Mouse (Mus musculus) CH12.LX (cell line): ENCODE results near the gene Atxn7. TPM values are rescaled to one million over a fixed set of nuclear protein-coding genes. Genes with fewer than 3 reads are reported as not detected.

Source experiments
- DNase-seq: peaks from one replicate; pipeline ENCODE4 v3.0.0-alpha.2; 2013; ENCODE audit errors: extremely low read depth
- H3K27ac ChIP-seq: 2 replicates; pipeline ENCODE4 v1.5.1; 2012; ENCODE audit warnings: low read depth, mild to moderate bottlenecking, control low read depth, moderate library complexity; ENCODE audit not compliant: insufficient read depth
- H3K27me3 ChIP-seq: replicated peaks from 2 replicates; pipeline ENCODE3; 2012; ENCODE audit warnings: inconsistent platforms
- H3K36me3 ChIP-seq, 2 experiments: replicated peaks in 1 of 2; 2 replicates each; pipeline versions ENCODE3 to v1.6.1; 2012; ENCODE audit warnings: inconsistent platforms in 1 of 2, low read length in 1 of 2, mild to moderate bottlenecking in 1 of 2, mixed read lengths in 1 of 2, moderate library complexity in 1 of 2; ENCODE audit not compliant: control insufficient read depth in 1 of 2, insufficient read depth in 1 of 2
- H3K4me1 ChIP-seq, 2 experiments: 2 replicates each; pipeline ENCODE4 v1.6.1; 2012; ENCODE audit warnings: inconsistent platforms in 1 of 2, moderate library complexity in 1 of 2; ENCODE audit not compliant: insufficient read depth in 2 of 2, control insufficient read depth in 1 of 2
- H3K4me2 ChIP-seq: 2 replicates; pipeline ENCODE4 v1.6.1; 2012; ENCODE audit warnings: low read depth, mild to moderate bottlenecking, control low read depth; ENCODE audit not compliant: poor library complexity, insufficient read depth, severe bottlenecking
- H3K4me3 ChIP-seq, 3 experiments: fragments of 150-350 bp in 1 of 3; sonication (generic) in 1 of 3; replicated peaks in 1 of 3; 2 replicates each; pipeline versions ENCODE3 to v1.5.1; 2011 to 2012; ENCODE audit warnings: low read depth in 2 of 3, low read length in 2 of 3, mild to moderate bottlenecking in 2 of 3, moderate library complexity in 2 of 3, control low read depth in 1 of 3, improper control_type of control experiment in 1 of 3, inconsistent platforms in 1 of 3, mixed read lengths in 1 of 3; ENCODE audit not compliant: poor library complexity in 1 of 3
- H3K79me2 ChIP-seq: replicated peaks from 2 replicates; pipeline ENCODE4 v1.6.1; 2012; ENCODE audit warnings: mild to moderate bottlenecking, moderate library complexity; ENCODE audit not compliant: control insufficient read depth, poor library complexity, insufficient read depth, severe bottlenecking; ENCODE audit errors: extremely low read depth
- H3K9ac ChIP-seq: 2 replicates; pipeline ENCODE4 v1.6.1; 2012; ENCODE audit warnings: low read depth, mild to moderate bottlenecking, control low read depth, moderate library complexity; ENCODE audit not compliant: insufficient read depth
- H3K9me3 ChIP-seq: replicated peaks from 2 replicates; pipeline ENCODE3; 2012; ENCODE audit warnings: low read length, inconsistent platforms, mixed read lengths
- BHLHE40 ChIP-seq: IDR thresholded peaks from 2 replicates; pipeline ENCODE4 v1.6.1; 2011; ENCODE audit warnings: mild to moderate bottlenecking, low read depth, low read length, improper control_type of control experiment
- CHD1 ChIP-seq: IDR thresholded peaks from 2 replicates; pipeline ENCODE4 v1.6.1; 2012; ENCODE audit warnings: low read depth, low read length, improper control_type of control experiment, inconsistent platforms
- CHD2 ChIP-seq: IDR thresholded peaks from 2 replicates; pipeline ENCODE4 v1.6.1; 2011; ENCODE audit warnings: low read length, improper control_type of control experiment
- CTCF ChIP-seq, 2 experiments: IDR thresholded peaks in 1 of 2; conservative IDR thresholded peaks in 1 of 2; 2 replicates each; pipeline ENCODE4 v1.5.1; 2011 to 2012; ENCODE audit warnings: low read depth in 2 of 2, low read length in 2 of 2, improper control_type of control experiment in 1 of 2, inconsistent platforms in 1 of 2, mild to moderate bottlenecking in 1 of 2, moderate library complexity in 1 of 2
- E2F4 ChIP-seq: IDR thresholded peaks from 2 replicates; pipeline ENCODE4 v1.6.1; 2011; ENCODE audit warnings: low read depth, low read length, improper control_type of control experiment; ENCODE audit not compliant: insufficient replicate concordance
- ELF1 ChIP-seq: IDR thresholded peaks from 2 replicates; pipeline ENCODE4 v1.6.1; 2014; ENCODE audit warnings: low read depth, mild to moderate bottlenecking, inconsistent platforms, low read length, improper control_type of control experiment
- EP300 ChIP-seq: IDR thresholded peaks from 2 replicates; pipeline ENCODE4 v1.6.1; 2011; ENCODE audit warnings: low read length, improper control_type of control experiment
- ETS1 ChIP-seq: conservative IDR thresholded peaks from 2 replicates; pipeline ENCODE4 v1.6.1; 2012; ENCODE audit warnings: low read depth, mild to moderate bottlenecking, inconsistent platforms, low read length, improper control_type of control experiment, moderate library complexity
- GABPA ChIP-seq: IDR thresholded peaks from 2 replicates; pipeline ENCODE4 v1.6.1; 2012; ENCODE audit warnings: low read depth, low read length, improper control_type of control experiment, inconsistent platforms; ENCODE audit not compliant: insufficient replicate concordance
- HCFC1 ChIP-seq: IDR thresholded peaks from 2 replicates; pipeline ENCODE4 v1.6.1; 2012; ENCODE audit warnings: low read depth, mild to moderate bottlenecking, inconsistent platforms, low read length, improper control_type of control experiment
- IRF4 ChIP-seq: IDR thresholded peaks from 2 replicates; pipeline ENCODE4 v1.6.1; 2014; ENCODE audit warnings: low read depth, mild to moderate bottlenecking, inconsistent platforms, low read length, improper control_type of control experiment
- JUND ChIP-seq: conservative IDR thresholded peaks from 2 replicates; pipeline ENCODE4 v1.6.1; 2011; ENCODE audit warnings: low read depth, low read length, improper control_type of control experiment
- KAT2A ChIP-seq: IDR thresholded peaks from 2 replicates; pipeline ENCODE4 v1.6.1; 2012; ENCODE audit warnings: low read length, improper control_type of control experiment, inconsistent platforms; ENCODE audit not compliant: insufficient replicate concordance
- MAFK ChIP-seq: IDR thresholded peaks from 2 replicates; pipeline ENCODE4 v1.6.1; 2011; ENCODE audit warnings: low read length, improper control_type of control experiment; ENCODE audit not compliant: insufficient replicate concordance
- MAX ChIP-seq: IDR thresholded peaks from 2 replicates; pipeline ENCODE4 v1.6.1; 2011; ENCODE audit warnings: low read length, improper control_type of control experiment
- MAZ ChIP-seq: IDR thresholded peaks from 2 replicates; pipeline ENCODE4 v1.6.1; 2012; ENCODE audit warnings: low read depth, mild to moderate bottlenecking, inconsistent platforms, low read length, improper control_type of control experiment, moderate library complexity
- MXI1 ChIP-seq: IDR thresholded peaks from 2 replicates; pipeline ENCODE4 v1.6.1; 2011; ENCODE audit warnings: mild to moderate bottlenecking, low read depth, low read length, improper control_type of control experiment
- NELFE ChIP-seq: IDR thresholded peaks from 2 replicates; pipeline ENCODE4 v1.6.1; 2011; ENCODE audit warnings: low read depth, low read length, improper control_type of control experiment
- NRF1 ChIP-seq: IDR thresholded peaks from 2 replicates; pipeline ENCODE4 v1.6.1; 2014; ENCODE audit warnings: low read depth, mild to moderate bottlenecking, inconsistent platforms, low read length, improper control_type of control experiment, moderate library complexity
- POLR2AphosphoS2 ChIP-seq: IDR thresholded peaks from 2 replicates; pipeline ENCODE4 v1.6.1; 2011; ENCODE audit warnings: low read depth, low read length, improper control_type of control experiment
- SIN3A ChIP-seq: IDR thresholded peaks from 2 replicates; pipeline ENCODE4 v1.6.1; 2012; ENCODE audit warnings: low read length, improper control_type of control experiment, inconsistent platforms
- SMC3 ChIP-seq: IDR thresholded peaks from 2 replicates; pipeline ENCODE4 v1.6.1; 2011; ENCODE audit warnings: low read depth, low read length, improper control_type of control experiment
- UBTF ChIP-seq: IDR thresholded peaks from 2 replicates; pipeline ENCODE4 v1.6.1; 2012; ENCODE audit warnings: low read depth, mild to moderate bottlenecking, inconsistent platforms, low read length, improper control_type of control experiment, moderate library complexity
- USF2 ChIP-seq: conservative IDR thresholded peaks from 2 replicates; pipeline ENCODE4 v1.6.1; 2011; ENCODE audit warnings: low read depth, low read length, improper control_type of control experiment
- ZKSCAN1 ChIP-seq: IDR thresholded peaks from 2 replicates; pipeline ENCODE4 v1.6.1; 2012; ENCODE audit warnings: low read depth, inconsistent platforms, low read length, improper control_type of control experiment, borderline replicate concordance
- ZMIZ1 ChIP-seq: IDR thresholded peaks from 2 replicates; pipeline ENCODE4 v1.6.1; 2012; ENCODE audit warnings: low read depth, mild to moderate bottlenecking, inconsistent platforms, low read length, improper control_type of control experiment
- ZNF384 ChIP-seq: IDR thresholded peaks from 2 replicates; pipeline ENCODE4 v1.6.1; 2012; ENCODE audit warnings: low read depth, low read length, improper control_type of control experiment, inconsistent platforms
- dilution Hi-C: fragments of 300-500 bp; cut with MboI; formaldehyde crosslinking; loops from 2 replicates; pipeline ENCODE4 v1.14.3; 2020; ENCODE audit warnings: low sequenced_read_pairs; ENCODE audit not compliant: extremely low pct_unique_long_range_greater_than_20kb, extremely low pct_ligation_motif_present
- in situ Hi-C: fragments of 300-500 bp; cut with MboI; formaldehyde crosslinking; loops from 3 replicates; pipeline ENCODE4 v1.14.3; 2019; ENCODE audit warnings: low sequenced_read_pairs, low pct_ligation_motif_present, low pct_unique_long_range_greater_than_20kb, mixed read lengths
- polyA plus RNA-seq: library from polyadenylated mRNA; unstranded; fragments of >175 nt; gene quantifications from 2 replicates; pipeline ENCODE4 v1.2.1, GENCODE M21; 2012; ENCODE audit warnings: low read depth; ENCODE audit not compliant: insufficient read length
- total RNA-seq, 2 experiments: library from RNA; depleted of rRNA; stranded (reverse); fragments of 300-350 nt in 1 of 2; fragments of >200 nt in 1 of 2; gene quantifications; 2 replicates each; pipeline ENCODE4 v1.2.3; 2012 to 2014

The Atxn7 gene
- total and polyA plus RNA-seq, 3 experiments, result 2.1 to 6.6 (median 2.3) TPM

DNA sequence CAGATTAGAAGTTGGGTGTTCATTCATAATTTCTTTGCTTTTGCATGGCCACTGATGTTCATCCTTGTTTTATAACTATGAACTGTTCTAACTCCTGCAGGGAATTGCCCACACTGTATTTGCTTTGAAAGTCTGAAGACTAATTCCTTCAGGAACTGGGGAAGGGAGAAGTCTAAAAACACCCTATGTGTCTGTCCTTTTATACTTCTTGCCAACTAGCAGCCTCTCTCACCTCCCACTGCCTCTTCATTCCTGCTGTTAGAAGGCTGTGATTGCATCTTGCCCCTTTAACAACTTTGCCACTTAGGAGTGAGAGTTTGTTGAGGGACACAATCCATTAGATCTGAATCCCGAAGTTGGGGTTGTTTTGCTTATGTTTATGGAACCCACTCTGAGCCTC lies 71.6 kb downstream of the Atxn7 start:
- no peak overlapping the region for H3K9ac ChIP-seq
- no peaks in the 10 kb centered on the region for H3K79me2 ChIP-seq
- no peak overlapping the region for H3K4me3 ChIP-seq
- peaks cover 0 to 7% of the 10 kb centered on the region in 2 experiments; a peak in 1 of 4 replicates for H3K4me1 ChIP-seq
- TF ChIP-seq SMC3, result no peak
- no peak for TF ChIP-seq ZNF384
- no peak for TF ChIP-seq CTCF (conservative IDR thresholded peaks at IDR 0.05 in 1 of 2, IDR thresholded peaks at IDR 0.05 in 1 of 2; ENCODE audit: low read depth in 2 of 2, low read length in 2 of 2)
- TF ChIP-seq HCFC1, result no peak
- no peak for TF ChIP-seq ETS1
- TF ChIP-seq JUND, result no peak
- TF ChIP-seq CHD2, result no peak
- no peak for TF ChIP-seq E2F4
- no peaks in the 10 kb centered on the region for H3K9me3 ChIP-seq
- dilution Hi-C loops, result no loop called here
- H3K36me3 ChIP-seq, result peaks cover 0 to 51% of the 10 kb centered on the region in 2 experiments
- in situ Hi-C loops, result no loop called here
- H3K27me3 ChIP-seq, result no peaks in the 10 kb centered on the region
- no peak overlapping the region for H3K4me2 ChIP-seq
- no peak for DNase-seq
- H3K27ac ChIP-seq, result no peak overlapping the region

DNA sequence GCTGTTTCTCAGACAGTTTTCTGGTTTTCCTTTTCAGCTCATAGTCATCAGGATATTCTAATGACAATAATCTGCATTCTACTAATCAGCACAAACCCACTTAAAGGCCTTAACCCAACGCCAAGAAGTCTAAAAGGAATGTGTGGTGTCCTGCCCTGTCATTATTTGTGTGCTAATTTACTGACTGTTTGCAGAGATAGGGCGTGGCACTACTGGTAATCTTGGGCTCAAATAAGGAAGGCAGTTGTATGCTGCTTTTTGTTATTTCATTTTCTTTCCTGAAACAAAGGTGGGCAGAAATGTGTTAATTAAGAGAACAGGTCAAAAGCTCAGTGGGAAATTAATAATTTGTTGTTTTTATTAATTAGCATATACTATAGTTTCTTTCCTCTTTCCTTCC lies 75.1 kb downstream of the Atxn7 start:
- Histone ChIP-seq H3K9me3 (no peaks in the 10 kb centered on the region), H3K4me3 (no peak overlapping the region), H3K27me3 (no peaks in the 10 kb centered on the region), H3K27ac (no peak overlapping the region), H3K79me2 (no peaks in the 10 kb centered on the region), H3K9ac (no peak overlapping the region), H3K4me2 (no peak overlapping the region), H3K36me3 (peaks cover 0 to 50% of the 10 kb centered on the region in 2 experiments), H3K4me1 (no peaks in the 10 kb centered on the region)
- TF ChIP-seq SIN3A, result no peak
- no peak for TF ChIP-seq USF2
- no peak for TF ChIP-seq ELF1
- TF ChIP-seq EP300, result no peak
- no peak for TF ChIP-seq POLR2AphosphoS2
- no peak for TF ChIP-seq ZMIZ1
- TF ChIP-seq NELFE, result no peak
- no peak for TF ChIP-seq MAFK
- TF ChIP-seq MAZ, result no peak
- no peak for TF ChIP-seq CHD1
- no peak for TF ChIP-seq IRF4
- TF ChIP-seq KAT2A, result no peak
- no peak for TF ChIP-seq MAX
- TF ChIP-seq ZKSCAN1, result no peak
- no peak for TF ChIP-seq NRF1
- TF ChIP-seq GABPA, result no peak
- TF ChIP-seq BHLHE40, result no peak
- no peak for TF ChIP-seq MXI1
- TF ChIP-seq UBTF, result no peak
- TF ChIP-seq CHD2, result no peak
- no peak for DNase-seq
- in situ Hi-C loops, result no loop called here
- dilution Hi-C loops, result no loop called here
